Mouse (Mus musculus) kidney, postnatal 10 days (tissue): ENCODE measurements around the gene Mlf2.
"Not testable (repeated sequence)": the region's sequence is repeated elsewhere in the genome, so short reads cannot be mapped to it uniquely, and the experiment has no call there.

ENCODE experiments used
- DNase-seq: peaks from one replicate; pipeline ENCODE4 v3.0.0; 2021; ENCODE audit warnings: mixed read lengths

The Mlf2 gene

DNA sequence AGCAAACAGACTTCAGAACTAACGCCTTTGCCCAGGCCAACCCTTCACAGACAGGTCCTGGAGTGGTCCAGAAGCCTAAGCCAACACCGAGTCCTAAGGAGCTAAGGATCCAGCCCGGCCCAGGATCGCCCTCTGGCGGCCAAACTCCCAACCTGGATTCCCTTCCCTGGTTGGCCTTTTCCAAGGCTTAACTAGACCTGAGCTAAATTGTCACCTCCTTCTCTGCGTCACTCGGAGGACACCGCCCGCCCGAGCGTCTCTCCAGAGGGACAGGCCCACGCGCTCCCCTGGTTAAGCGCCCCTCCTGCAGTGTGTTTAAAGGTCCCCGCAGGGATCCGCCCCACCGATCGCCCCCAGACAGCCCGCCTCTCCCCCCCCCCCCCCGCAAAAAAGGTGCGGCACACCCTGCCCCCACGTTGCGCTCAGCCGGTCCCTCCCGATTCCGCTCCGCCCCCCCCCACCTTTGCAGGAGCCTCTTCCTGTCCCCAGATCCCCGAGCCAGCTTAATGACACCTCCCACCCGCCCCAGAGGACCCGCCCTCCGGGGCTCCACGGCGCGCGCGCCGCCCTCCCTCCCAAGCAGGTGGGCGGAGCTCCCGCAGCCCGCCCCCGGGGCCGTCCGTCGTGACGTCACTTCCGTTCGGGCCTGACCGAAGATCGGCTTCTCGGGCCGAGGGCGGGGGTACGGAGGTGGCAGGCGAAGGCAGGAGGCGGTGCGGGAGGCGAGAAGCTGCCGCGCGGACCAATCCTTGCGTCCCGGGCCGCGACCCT, at the start of gene Mlf2:
Gene Mlf2, plus strand, starts transcription at position 633 of the 771 bp plus-strand sequence.
- DNase-seq = peak; percentile 99

DNA sequence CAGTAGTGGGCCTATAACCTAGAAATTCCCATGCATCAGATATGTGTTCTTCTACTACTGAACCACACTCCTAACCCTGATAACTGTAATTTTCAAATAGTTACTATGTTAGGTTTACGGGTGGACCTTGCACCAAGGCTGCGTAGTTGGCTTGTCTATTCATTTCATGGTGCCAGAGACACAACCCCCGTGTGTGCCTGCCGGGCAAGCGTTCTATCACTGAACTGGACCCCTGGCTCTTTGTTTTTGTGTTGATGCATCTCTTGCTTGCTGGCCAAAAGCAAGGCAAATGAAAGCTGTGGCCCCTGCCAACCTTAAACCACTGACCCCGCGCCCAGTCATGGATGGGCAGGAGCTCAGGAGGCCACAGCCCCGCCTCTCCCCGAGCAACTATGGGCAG, 49.4 kb upstream of the Mlf2 start:
- DNase-seq = no peak

DNA sequence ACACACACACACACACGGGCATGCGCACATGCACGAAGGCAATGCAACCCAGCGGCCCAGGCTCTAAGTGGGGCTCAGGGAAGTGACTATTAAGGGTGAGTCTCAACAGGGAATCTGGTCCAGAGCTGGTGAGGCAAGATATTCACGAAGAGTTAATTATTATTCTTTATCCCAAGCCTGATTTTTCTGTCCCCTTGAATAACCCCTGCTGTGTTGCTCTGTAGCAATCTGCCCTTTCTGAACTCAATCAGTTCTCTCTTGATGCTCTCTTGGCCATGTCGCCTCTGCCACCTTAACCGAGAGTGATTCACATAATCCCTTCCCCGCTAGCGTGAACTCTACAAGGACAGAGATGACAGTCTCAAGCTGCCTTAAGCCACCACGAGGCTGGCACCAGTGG, 47.8 kb upstream of the Mlf2 start:
- DNase-seq = no peak

DNA sequence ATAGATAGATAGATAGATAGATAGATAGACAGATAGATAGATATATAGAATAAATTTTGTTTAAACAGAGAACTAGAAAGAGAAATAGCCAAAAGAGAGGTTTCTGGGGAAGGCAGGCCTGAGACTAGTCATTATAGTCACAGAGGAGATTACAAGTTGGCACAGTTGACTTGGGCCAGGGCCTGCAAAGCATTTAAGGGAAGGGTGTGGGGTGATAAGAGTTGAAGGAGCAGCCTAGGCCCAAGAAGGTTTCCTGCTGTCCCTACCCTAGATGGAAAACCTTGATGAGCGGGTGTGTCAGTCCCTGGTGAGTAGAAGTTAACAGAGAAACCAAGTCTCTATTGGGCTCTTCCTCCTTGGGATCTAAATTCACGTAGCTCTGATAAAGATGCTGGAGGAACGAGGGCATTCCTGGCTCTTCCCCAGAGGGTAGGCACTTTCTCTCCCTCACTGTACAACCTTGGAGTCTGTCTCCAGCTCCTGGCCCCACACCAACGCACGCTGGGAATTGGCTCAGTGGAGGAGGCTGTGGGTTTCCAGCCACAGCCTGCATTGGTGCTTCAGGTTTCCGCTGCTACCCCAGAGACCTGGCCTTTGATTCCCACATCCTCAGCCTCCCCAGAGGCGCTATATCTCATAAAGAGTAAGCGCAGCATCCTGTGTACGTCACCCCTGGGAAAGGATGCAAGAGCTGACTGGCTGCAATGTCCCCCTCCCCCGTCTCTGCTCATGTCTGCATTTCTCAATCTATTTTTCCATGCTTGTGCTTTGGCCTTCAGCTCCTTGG, 46.3 kb upstream of the Mlf2 start:
- peak; percentile 61 for DNase-seq

DNA sequence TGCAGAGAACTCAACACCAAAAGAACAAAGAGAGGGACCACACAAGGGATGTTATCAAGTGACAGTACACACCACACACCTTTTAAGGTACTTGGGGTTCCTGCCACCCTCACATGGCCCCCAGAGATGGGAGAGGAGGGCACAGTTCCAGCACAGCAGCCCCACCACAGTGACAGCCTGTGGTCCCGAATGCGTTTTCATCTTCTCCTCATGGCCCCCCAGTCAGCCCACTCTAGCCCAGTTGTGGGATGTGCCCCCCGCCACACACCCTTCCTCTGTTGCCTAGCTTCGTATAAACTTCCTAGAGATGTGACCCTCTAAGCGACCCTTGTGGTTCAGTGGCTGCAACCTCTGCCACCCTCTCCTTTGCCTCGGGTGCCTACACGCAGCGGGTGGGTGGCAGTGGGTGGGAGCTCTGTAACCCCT, 45.2 kb upstream of the Mlf2 start:
- DNase-seq = no peak

DNA sequence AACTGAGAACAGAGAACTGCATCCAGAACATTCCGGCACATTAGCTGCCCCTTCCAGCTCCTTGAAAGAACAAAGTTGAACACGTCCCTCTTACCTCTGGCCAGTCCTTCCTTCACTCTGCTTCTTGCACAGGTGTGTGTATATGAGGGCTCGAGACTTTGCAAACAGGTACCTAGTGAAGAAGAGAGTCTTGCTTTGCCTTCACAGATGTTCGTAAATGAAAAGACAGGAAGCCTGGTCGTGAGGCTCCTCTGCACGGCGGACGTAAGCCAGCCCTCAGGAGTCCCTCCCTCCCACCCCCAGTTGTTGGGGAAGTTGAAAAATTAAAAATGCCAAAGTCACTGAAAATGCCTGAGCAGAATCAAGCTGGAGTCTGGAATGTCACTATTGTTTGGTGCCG, 43.2 kb upstream of the Mlf2 start, which contains the start of gene Cd4:
Gene Cd4, minus strand, starts transcription at position 236 of the 400 bp plus-strand sequence.
- no peak for DNase-seq

DNA sequence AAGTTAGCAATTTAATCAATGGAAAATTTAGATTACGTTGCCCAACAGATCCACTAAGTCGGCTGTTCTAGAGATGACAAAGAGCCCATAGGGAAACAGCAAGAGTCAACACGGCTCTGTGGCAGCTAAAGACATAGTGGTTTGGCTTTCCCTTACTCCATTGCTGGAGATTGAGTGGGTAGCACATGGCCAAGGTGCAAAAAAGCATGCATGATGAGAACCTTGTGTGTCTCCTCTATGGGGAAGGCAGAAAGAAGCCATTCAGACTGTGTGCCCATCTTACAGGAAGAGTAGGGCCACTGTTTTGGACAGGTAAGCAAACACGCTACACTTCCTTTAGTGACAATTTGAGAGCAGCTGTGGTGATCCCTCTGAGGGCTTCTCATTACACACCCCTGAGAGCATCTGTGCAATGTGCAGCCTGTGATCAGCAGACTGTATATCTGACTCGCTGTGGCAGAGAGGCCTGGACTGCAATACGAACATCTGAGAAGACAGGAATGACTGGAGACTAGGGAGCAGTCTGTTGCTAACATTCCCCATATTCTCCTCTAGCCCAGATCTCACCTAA, 42.5 kb upstream of the Mlf2 start:
- DNase-seq = no peak

DNA sequence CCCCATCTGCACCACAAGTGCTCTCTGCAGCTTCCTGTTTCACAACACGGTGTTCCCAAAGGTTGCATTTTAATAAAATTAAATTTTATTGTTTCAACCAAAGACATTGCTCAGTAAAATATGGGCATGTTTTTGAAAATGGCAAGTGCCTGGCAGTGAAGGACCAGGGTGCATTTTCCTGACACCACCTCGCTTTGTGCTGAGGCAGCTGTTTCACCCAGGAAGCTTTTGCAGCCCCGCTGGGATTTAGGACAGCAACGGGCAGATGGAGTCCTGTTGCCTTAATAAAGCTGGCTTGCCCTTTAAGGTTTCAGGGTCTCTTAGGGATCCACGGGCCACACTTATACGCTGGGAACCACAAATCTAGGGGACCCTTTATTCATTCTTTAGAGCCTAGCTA, 40.2 kb upstream of the Mlf2 start:
- no peak for DNase-seq

DNA sequence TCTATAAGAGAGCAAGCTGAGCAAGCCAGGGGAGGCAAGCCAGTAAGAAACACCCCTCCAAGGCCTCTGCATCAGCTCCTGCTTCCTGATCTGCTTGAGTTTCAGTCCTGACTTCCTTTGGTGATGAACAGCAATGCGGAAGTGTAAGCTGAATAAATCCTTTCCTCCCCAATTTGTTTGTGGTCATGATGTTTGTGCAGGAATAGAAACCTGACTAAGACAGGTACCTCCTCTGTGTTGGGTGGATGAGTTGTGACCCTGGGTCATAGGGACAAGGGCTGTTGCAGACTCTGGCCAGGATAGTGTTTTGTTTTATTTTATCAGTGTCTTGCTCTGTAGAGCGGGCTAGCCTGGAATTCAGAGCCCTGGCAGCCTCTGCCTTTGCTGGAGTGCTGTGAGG, 37.1 kb upstream of the Mlf2 start:
- DNase-seq = not testable (repeated sequence)

DNA sequence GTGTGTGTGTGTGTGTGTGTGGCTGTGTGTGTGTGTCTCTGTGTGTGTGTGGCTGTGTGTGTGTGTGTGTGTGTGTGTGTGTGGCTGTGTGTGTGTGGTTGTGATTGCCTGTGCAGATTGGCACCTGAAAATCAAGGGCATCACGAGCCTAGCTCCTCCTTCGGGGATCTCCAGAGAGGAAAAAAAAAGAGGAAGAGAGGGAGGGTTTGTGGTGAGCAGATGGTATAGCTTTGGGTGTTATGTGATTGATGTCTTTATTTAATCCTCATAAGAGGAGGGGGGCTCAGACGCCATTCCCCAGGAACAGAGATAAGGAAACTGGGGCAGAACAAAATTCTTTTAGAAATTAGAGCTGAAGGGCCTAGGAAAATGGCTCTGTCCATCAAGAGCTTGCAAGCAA, 32.8 kb upstream of the Mlf2 start:
- no peak for DNase-seq

DNA sequence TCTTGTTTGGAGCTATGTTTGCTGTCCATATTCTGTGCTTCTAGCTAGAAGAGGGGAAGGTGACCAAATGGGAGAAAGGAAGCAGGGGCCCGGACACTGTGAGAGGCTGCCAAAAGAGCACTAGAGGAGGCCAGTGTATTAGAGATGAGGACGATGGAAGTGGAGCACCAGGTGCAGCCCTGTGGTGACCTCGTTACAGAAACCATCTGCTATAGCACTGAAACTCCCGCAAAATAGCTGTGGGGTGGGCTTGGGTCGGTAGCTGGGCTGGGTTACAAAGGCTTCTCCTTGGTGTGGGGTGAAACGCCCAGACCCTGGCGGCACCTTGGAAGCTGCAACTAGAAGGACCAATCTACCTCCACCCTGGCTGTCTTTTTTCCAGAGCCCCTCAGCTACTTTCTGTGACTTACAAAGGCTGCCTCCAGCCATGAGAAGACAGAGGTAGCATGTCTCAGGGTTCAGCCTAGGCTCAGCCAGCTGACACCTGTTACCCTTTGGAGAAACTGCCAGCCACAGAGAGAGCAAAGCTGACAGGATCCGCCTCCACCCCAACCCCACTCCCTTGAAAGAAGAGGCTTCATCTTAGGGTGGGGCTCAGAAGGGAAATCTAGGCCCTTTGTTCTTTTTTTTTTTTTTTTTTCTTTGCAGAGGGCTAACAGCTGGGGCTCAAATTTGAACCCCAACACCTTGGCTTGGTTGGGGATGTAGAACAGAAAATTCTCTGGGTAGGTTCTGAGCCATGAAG, 31.0 kb upstream of the Mlf2 start:
- no peak for DNase-seq

DNA sequence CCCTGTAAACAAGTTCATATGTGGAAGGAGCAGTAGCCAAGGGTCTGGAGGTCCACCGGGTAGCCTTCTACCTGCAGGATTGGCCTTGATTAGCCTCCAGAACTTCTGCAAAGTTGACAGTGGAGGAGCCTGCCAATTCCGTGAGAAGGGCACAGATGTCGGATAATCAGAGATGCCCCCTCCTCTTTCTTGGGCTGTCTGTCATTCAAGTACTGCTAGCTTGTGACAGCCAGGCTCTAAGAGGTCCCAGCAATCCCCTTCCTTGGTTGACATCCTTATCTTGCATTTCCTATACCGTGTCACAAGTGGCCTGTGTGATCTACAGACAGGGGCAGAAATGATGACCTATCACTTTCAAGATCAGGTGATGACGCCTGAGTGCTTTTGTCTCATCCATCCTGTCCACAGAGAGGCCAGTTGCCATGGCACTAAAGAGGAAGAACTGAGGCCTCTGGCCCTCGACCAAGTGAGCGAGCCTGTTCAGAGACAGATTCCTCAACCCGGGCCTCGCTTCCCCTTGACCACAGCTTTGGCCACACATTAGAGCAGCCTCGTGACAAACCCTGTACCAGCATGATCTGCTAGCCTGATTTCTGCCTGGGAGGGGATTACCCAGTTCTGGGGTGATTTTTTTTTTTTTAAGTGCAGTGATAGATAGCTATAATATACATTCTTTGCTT, 30.2 kb upstream of the Mlf2 start:
- DNase-seq = peak; percentile 30

DNA sequence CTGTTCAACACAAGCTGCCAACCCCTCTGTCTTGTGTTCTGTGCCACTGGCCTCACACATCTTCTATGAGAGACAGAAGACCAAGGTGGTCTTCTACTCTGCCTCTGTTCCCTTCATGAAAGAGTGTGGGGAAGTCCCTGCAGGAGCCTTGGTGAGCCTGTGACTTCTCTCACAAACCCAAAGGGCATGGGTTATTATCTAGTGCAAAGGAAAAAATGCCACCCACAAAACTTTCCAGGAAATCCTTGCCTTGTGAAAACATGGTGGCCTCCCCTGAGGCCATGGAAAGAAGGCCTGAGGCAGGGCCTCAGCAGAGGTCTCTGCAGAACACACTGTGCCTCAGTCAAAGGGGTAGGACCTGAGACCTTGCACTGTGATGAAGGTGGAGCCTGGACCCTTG, 29.3 kb upstream of the Mlf2 start:
- no peak for DNase-seq

DNA sequence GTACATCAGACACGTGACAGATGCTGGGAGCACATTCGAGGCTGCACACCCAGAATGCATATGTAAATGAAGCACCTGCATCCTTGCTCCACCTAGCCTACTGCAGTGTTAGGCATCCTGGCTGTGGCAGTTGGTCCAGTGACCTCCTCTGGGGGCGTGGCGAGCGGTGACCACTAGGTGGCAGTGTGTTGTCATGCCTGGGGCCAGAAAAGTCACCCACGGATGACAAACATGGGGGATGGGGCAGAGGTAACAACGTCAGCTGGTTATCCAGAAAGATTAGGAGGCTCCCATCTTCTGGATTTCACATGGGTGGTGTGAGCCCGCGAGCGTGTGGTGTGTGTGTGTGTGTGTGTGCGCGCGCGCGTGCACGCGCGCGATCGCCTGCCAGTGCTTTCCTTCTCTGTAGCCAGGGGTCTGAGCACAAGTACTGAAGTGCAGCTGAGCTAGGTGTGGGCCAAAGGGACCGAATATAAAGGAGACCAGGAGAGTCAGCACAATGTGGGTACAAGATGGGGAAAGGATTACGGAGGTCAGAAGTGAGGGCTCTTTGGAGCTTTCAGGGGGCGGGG, 27.5 kb upstream of the Mlf2 start:
- DNase-seq = peak; percentile 98

DNA sequence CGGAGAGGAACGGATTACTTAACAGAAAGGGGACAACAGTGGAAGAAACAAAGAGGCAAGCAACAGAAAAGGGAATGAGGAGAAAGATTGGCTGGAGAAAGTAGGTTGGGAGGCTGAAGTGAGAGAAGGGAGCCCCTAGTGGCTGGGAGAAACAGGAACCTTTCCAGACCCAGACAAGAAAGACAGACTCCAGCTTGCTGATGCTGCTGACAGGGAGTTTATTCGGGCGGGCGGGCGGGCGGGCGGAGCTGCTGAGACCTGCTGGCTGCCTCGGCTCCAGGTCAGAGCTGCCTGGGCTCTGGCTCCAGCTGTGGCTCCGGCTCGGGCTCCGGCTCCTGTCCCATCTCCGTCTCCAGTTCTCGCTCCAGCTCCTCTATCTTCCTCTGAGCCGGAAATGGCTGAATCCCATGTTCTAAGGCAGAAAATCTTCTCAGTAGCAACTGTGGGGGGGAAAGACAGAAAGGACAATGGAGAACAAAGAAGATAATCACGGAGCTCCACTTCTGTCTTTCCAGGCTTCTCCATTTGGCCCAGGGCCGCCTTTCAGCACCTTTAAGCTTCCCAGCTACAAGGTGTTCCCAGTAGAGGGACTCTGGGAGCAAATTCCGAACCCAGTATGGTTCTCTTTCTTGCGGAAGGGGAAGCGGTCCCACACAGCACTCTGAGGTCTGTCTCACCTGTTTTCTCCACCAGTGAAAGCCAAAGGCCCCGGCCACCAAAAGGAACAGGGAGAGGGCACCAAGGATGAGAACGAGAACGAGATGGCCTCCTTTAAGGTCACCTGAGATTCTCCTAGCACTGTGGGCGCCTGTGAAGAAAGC, 26.8 kb upstream of the Mlf2 start:
- DNase-seq = peak; percentile 83

DNA sequence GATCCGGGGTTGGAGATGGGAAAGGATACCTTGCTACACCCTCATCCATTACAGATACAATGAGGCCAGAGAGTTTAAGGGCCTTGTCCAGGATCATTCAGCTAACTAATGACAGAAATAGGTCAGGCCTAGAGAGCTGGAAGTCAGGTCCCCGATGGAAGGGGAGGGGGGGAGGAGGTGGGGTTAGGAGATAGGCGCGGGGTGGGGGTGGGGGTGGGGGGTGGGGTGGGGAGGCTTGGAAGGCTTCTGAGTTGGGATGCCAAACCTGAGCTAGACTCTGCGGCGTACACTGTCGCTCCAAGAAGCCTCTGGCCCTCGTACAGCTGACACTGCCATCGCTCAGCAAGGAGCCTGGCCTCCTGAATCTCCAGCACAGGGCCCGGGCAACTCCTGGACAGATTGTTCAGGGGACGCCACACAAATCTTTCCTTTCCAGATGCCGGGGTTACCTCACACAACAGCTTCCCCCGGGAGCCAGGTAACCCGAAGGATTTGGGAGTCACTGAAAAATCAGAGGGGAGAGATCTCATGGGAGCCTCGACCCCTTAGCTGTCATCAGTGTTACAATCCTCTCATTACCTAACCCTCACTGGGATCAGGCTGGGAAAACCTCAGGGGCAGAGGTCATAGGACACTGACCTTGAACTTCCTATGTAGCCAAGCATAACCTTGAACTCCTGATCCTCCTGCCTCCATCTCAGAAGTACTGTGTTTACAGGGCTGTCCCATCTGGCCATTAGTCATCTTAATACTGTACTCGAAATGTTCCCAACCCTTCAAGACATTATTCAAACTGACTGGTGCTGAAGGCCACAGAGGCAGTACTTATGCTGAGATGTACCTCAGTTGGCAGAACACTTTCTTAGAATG, 26.0 kb upstream of the Mlf2 start:
- DNase-seq = peak; percentile 27

DNA sequence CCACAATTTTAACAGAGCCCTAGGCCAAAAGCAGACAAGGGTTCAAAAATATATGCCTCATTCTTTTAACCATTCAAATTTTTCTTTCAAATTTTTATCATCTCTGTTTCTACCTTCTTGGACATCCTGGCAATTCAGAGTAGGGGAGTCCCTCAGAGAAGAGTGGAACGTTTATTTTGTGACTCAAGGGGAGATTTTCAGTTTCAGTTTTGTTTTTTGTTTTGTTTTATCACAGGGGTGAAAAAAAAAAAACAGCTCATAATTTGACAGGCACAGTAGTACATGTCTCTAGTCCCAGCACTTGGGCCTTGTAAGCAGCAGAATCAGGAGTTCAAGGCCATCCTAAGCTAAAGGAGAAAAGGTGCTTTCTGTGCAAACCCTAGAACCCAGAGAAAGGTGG, 23.4 kb upstream of the Mlf2 start:
- DNase-seq = no peak

DNA sequence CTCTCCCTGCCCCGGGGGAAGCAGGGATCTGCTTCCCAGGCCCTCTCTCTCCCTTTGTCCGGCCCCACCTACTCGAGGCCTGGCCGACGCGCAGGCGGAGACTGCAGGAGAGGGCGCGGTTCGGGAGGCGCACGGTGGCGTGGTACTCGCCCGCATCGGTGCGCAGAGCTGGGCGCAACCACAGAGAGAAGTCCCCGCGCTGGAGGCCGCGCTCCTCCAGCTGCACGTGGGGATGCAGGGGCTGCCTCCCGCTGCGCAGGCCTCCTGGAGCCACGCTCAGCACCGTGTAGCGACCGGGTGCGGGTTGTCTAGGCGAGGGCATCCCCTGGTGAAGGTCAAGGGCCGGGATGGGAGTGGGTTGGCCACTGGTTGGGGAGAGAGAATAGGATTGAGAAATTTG, 21.2 kb upstream of the Mlf2 start:
- DNase-seq = peak; percentile 28

DNA sequence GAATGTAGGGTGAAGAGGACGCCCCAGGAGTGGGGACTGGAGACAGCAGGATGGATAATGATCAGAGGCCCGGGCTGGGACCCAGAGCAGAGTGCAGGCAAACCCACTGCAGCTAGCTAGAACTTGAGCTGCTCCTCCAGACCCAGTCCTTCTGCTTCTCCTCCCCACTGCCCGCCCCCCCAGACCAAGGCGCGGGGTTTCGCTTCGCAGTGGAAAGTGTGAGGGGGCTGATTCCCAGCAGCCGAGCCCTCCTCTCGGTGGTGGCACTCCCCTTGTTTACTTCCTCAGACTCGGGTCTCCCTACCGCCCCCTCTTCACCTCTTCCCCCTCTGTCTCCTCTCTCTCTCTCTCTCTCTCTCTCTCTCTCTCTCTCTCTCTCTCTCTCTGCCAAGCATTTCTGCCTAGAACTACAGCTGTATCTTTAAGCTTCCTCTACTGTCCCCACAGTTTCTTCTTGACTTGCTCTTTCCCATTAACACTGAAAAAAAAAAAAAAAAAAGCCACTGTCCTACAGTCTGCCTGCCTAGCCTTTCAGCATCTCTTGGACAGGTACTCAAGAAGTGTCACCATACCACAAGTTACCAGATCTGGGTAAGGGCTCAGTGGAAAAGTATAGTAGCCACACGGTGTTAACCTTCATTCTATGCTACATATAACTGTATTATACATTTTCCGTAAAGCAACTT, 19.5 kb upstream of the Mlf2 start, which contains the start of gene Lag3:
Gene Lag3, minus strand, starts transcription at position 173 of the 686 bp plus-strand sequence.
- peak; percentile 40 for DNase-seq
